Mouse (Mus musculus) kidney, postnatal 4 days (tissue): ENCODE results near the gene Olfr299.

Experiments used
- DNase-seq, 2 experiments: peaks; one replicate each; pipeline ENCODE4 v3.0.0; 2021; ENCODE audit warnings: mixed read lengths in 2 of 2

Olfr299 gene

DNA sequence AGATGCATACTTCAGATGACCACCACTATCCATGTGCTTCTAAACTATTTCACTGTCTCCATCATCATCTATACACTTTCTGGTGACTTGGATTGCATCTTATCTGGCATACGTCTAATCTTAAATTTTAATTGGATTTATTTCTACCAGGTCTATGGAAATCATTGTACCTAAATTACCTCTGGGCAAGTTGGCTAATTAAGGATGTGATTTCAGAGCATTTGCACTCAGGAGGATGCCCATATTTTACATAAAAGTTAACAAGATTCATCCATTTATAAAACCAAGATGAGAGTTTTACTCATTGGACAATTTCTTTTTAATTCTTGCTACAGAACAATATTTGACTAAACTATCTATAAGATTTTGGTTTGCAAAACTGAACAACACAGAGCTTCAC lies at the start of gene Olfr299:
Gene Olfr299, plus strand, starts transcription at position 301 of the 400 bp plus-strand sequence.
- no peak for DNase-seq

GRCm38 (mm10) chr7:86492384-86492783 lies 32.7 kb downstream of the Olfr299 start, which contains the start of gene Olfr298:
Gene Olfr298, minus strand, starts transcription at chr7:86492484.
- no peak for DNase-seq
